Mouse (Mus musculus) E14TG2a.4 (cell line): ENCODE results near the gene Dcaf15.

Source experiments
- H3K27me3 ChIP-seq: 2 replicates; pipeline ENCODE4 v1.6.1; 2014; ENCODE audit warnings: low read length, control low read depth; ENCODE audit not compliant: insufficient read depth
- H3K36me3 ChIP-seq: 2 replicates; pipeline ENCODE4 v1.6.1; 2014; ENCODE audit warnings: low read length, control low read depth; ENCODE audit not compliant: insufficient read depth
- H3K4me1 ChIP-seq: replicated peaks from 2 replicates; pipeline ENCODE4 v1.6.1; 2014; ENCODE audit warnings: low read depth, low read length, control low read depth
- H3K4me3 ChIP-seq: replicated peaks from 2 replicates; pipeline ENCODE4 v1.5.1; 2014; ENCODE audit warnings: mild to moderate bottlenecking, low read length
- H3K9me3 ChIP-seq: 2 replicates; pipeline ENCODE4 v1.6.1; 2014; ENCODE audit warnings: low read length, control low read depth
- CTCF ChIP-seq: conservative IDR thresholded peaks from 2 replicates; pipeline ENCODE4 v1.5.1; 2014; ENCODE audit warnings: low read length
- NANOG ChIP-seq: IDR thresholded peaks from 2 replicates; pipeline ENCODE4 v1.6.1; 2014; ENCODE audit warnings: borderline replicate concordance, low read length, mixed read lengths
- POU5F1 ChIP-seq: IDR thresholded peaks from 2 replicates; pipeline ENCODE4 v1.6.1; 2014; ENCODE audit warnings: low read length, borderline replicate concordance

Dcaf15 gene

DNA sequence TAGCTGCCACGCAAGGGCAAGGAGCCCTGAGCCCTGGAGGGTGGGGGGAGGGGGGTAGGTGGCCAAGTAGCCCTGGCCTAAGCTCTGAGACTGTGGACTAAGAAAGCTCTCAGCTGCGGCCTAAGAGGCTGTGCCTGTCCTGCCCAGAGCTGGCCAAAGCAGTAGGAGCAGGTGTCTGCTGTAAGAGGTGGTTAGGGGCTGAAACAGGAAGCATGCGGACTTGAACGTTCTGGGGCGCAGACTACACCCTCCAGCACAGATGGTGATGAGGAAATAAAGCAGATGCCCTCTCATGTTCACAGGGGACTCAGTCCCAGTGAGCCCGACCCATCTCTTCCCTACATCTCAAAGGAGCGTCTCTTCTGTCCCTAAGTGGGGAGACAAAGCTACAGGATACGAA lies 27.7 kb upstream of the Dcaf15 start:
- H3K36me3 ChIP-seq, result peaks cover 54% of the 10 kb centered on the region
- peaks cover 21% of the 10 kb centered on the region for H3K27me3 ChIP-seq
- TF ChIP-seq CTCF (no peak), POU5F1 (no peak), NANOG (no peak)
- H3K4me3 ChIP-seq, result no peak overlapping the region; the same call in 1 of the 2 replicates
- H3K9me3 ChIP-seq, result no peaks in the 10 kb centered on the region
- H3K4me1 ChIP-seq, result peaks cover 58% of the 10 kb centered on the region

DNA sequence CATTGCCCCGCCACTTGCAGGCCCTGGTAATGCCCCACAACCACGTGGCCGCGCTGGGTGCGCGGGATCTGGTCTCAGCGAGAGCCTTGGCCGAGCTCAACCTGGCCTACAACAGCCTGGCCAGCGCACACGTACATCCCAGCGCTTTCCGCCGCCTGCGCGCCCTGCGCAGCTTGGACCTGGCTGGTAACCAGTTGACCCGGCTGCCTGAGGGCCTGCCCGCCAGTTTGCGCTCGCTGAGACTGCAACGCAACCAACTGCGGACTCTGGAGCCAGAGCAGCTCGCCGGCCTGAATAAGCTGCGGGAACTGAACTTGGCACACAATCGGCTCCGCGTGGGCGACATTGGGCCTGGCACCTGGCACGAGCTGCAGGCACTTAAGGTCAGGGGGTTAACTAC lies 26.2 kb upstream of the Dcaf15 start:
- Histone ChIP-seq H3K9me3 (no peaks in the 10 kb centered on the region), H3K36me3 (peaks cover 40% of the 10 kb centered on the region), H3K4me3 (peak overlapping the region; percentile 77), H3K27me3 (peaks cover 21% of the 10 kb centered on the region), H3K4me1 (peaks cover 73% of the 10 kb centered on the region)
- TF ChIP-seq POU5F1 (no peak; the same call in 1 of the 2 replicates), NANOG (no peak), CTCF (no peak)

DNA sequence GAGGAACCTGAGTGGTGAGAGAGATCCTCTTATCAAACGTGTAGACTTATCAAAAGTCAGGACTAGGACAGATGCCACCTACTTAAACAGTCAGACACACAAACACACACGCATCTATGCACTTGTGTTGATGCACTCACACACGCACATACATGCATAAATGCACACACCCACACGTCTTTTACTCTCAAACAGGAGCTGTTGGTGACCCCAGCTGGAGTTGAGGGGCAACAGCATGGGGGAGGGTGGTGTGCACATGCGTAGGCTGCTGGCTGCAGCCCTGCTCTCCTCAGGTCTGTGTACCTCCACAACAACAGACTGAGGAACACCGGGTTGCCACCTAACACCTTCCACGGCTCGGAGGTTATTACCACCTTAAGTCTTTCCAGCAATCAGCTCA lies 23.7 kb upstream of the Dcaf15 start:
- TF ChIP-seq POU5F1 (no peak), NANOG (no peak), CTCF (no peak)
- Histone ChIP-seq H3K36me3 (peaks cover 14% of the 10 kb centered on the region), H3K4me1 (peaks cover 65% of the 10 kb centered on the region), H3K4me3 (0 out of 2 replicates have a peak overlapping the region, but pooled peaks have one; percentile 64), H3K27me3 (peaks cover 29% of the 10 kb centered on the region), H3K9me3 (no peaks in the 10 kb centered on the region)

DNA sequence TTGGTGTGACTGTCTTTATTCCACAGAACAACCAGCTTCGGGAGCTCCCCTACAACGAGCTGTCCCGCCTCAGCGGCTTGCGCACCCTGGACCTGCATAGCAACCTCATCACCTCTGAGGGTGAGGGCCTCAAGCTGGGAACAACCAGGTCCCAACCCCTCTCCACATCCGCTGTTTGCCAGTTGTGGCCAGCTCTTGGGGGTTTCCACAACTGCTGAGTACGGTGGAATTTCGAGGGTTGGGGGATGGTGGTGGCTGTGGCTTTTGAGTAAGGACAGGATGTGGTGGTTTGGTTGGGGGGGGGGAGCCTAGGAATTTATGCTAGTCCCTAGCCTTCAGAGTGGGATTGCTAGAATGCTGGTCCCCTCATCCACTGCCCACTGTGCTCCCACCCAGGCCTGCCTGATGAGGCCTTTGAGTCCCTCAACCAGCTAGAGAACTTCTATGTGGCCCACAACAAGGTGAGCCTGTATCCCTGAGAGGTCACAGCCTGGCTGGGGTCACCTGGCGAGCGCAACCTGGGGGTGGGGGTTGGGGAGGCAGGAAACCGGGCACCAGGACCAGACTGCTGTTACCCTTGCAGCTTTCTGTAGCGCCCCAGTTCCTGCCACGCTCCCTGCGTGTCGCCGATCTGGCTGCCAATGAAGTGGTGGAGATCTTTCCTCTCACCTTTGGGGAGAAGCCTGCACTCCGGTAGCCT lies 22.8 kb upstream of the Dcaf15 start:
- Histone ChIP-seq H3K4me3 (peak overlapping the region; percentile 64), H3K27me3 (peaks cover 34% of the 10 kb centered on the region), H3K36me3 (peaks cover 6% of the 10 kb centered on the region), H3K4me1 (peaks cover 58% of the 10 kb centered on the region), H3K9me3 (no peaks in the 10 kb centered on the region)
- no peak for TF ChIP-seq NANOG
- TF ChIP-seq CTCF, result no peak
- no peak for TF ChIP-seq POU5F1

DNA sequence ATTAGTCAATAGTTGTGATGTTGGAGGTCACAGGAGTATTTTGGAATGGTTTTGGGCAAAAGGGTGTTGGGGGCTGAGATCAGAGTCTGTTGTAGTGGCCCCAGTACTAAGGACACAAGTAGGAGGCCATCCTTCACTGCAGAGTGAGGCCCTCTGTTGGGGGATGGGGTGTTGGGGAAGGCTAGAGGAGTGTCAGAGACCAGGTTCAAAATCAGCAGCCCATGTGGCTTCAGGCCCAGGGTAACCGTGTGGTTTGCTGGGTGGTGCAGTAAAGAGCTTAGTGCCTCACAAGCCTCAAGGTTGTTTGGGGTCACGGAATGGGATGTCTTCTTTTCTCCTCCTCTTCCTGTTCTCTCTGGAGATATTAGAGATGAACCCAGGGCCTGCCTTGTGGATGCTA lies 22.2 kb upstream of the Dcaf15 start:
- no peak for TF ChIP-seq NANOG
- TF ChIP-seq POU5F1, result no peak
- TF ChIP-seq CTCF, result no peak
- Histone ChIP-seq H3K4me3 (no peak overlapping the region), H3K9me3 (no peaks in the 10 kb centered on the region), H3K27me3 (peaks cover 34% of the 10 kb centered on the region), H3K4me1 (peaks cover 52% of the 10 kb centered on the region), H3K36me3 (no peaks in the 10 kb centered on the region; the same call in 1 of the 2 replicates)

DNA sequence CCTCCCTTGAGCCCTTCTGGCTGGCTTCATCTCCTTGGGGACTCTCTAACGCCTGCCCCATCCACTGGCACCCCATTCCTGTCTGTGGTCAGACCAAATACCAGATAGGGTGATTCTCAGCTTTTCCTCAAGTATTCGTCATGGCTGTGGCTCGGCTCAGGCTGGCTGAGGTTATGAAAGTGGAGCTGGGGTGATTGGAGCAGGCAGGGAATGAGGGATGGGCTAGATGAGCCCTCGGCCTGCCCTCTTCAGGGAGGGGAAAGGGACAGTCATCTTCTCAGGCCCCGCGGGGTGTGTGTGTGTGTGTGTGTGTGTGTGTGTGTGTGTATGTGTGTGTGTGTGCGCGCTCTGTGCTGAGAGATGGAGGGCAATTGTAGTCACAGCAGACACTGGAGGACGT lies 21.1 kb upstream of the Dcaf15 start, which contains the start of gene Podnl1:
Gene Podnl1, plus strand, starts transcription at position 334 of the 400 bp plus-strand sequence.
- no peaks in the 10 kb centered on the region for H3K36me3 ChIP-seq

DNA sequence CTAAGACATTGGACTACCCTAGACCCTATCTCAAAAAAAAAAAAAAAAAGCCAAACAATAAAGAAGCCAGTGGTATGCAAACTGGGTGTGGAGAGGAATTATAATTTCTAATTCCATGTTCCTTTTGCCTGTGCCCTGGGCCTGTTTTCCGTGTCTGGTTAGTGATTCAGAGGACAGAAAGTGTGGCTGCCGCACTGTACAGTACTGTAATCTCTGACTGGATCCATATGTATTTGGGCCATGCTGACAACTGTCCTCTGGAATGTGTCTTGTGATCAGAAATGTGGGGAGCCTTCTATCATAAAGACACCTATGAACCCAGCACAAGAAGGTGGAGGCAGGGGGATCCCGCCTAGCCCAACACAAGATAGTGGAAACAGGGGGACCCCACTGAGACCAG lies 17.6 kb upstream of the Dcaf15 start:
- TF ChIP-seq NANOG, result no peak
- no peak for TF ChIP-seq POU5F1
- no peak for TF ChIP-seq CTCF
- no peaks in the 10 kb centered on the region for H3K36me3 ChIP-seq
- H3K27me3 ChIP-seq, result peaks cover 18% of the 10 kb centered on the region
- no peak overlapping the region for H3K4me3 ChIP-seq
- H3K4me1 ChIP-seq, result peaks cover 18% of the 10 kb centered on the region
- H3K9me3 ChIP-seq, result 0 out of 2 replicates have a peak, but pooled peaks cover 6% of the 10 kb centered on the region

More for the DNA sequence above, 21.1 kb upstream of the Dcaf15 start, which contains the start of gene Podnl1:
- Histone ChIP-seq H3K9me3 (no peaks in the 10 kb centered on the region), H3K4me1 (peaks cover 41% of the 10 kb centered on the region), H3K27me3 (peaks cover 34% of the 10 kb centered on the region), H3K4me3 (no peak within 1 kb of the TSS)
- TF ChIP-seq CTCF (no peak), POU5F1 (no peak), NANOG (no peak)

DNA sequence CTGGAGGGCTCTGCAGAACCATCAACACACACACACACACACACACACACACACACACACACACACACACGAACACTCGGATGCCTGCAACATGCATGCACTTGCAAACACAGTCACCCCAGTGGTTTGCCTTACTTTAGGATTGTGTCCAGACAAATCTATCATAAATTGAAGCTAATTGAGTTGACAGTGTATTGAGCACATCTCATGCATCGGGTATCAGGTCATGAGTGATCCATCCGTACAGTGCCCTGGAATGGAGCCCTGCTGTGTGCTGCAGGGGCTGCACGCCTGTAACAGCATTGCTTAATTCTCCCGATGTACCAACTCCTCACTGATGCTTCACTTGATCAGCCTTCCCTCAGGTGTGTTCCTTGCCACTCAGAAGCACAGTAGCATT lies 11.1 kb upstream of the Dcaf15 start:
- Histone ChIP-seq H3K36me3 (no peaks in the 10 kb centered on the region), H3K27me3 (peaks cover 9% of the 10 kb centered on the region), H3K9me3 (0 out of 2 replicates have a peak, but pooled peaks cover 6% of the 10 kb centered on the region), H3K4me1 (peaks cover 3% of the 10 kb centered on the region), H3K4me3 (no peak overlapping the region)
- no peak for TF ChIP-seq NANOG
- TF ChIP-seq POU5F1, result no peak
- no peak for TF ChIP-seq CTCF
